Mouse (Mus musculus) gastrocnemius, adult 18-20 months (tissue): ENCODE measurements around the gene Ing2. TPM values are rescaled to one million over a fixed set of nuclear protein-coding genes. Genes with fewer than 3 reads are reported as not detected.

ENCODE experiments used
- DNase-seq: peaks from one replicate; pipeline ENCODE4 v3.0.0; 2021; ENCODE audit warnings: low spot score
- long read RNA-seq, 2 experiments: library from polyadenylated mRNA; stranded (forward); transcript quantifications; one replicate each; pipeline ENCODE4 v2.0.0; 2021
- total RNA-seq, 2 experiments: library from RNA; stranded (reverse); gene quantifications; 2 replicates each; pipeline ENCODE4 v1.2.3; 2021

Gene Ing2
- total RNA-seq: 10 to 100 TPM; 17.9 to 18.6 TPM
- long read RNA-seq, experiment 1, transcript Ing2-201 (2 exons, 2,812 nt): major isoform, 20 of 20 reads
- long read RNA-seq, experiment 1, partial matches to known transcripts: 0 of 20 reads
- long read RNA-seq, experiment 1, other reads (novel, unspliced or antisense): 0 of 20 reads
- long read RNA-seq, experiment 2, transcript Ing2-201 (2 exons, 2,812 nt): major isoform, 24 of 26 reads
- long read RNA-seq, experiment 2, partial matches to known transcripts: 0 of 26 reads
- long read RNA-seq, experiment 2, other reads (novel, unspliced or antisense): 2 of 26 reads

- peak; percentile 100 for DNase-seq
Measured at GRCm38 (mm10) chr8:47674777-47675710, at the start of gene Ing2. Gene Ing2 (minus strand): TSS chr8:47675556.

GRCm38 (mm10) chr8:47721609-47722008 is 46.3 kb upstream of the Ing2 start:
- no peak for DNase-seq

DNA sequence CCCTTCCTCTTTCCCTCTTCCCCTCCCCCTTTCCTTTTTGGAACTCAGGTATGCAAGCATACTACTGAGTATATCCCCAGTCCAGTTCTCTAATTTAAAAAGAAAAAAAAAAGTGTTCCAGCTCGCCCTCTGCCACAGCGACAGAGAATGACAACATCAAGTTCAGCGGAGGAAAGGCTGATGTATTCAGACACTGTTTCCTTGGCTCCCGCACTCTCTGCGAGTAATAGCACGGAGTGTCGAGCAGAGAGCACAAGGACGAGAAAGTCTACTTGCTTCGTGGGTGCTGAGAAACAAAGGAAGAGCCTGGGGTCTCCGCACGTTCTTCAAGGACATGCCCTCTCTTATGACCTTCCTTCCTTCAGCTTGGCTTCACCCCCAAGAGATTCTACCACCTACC is 43.3 kb upstream of the Ing2 start:
- no peak for DNase-seq

- peak; percentile 93 for DNase-seq
Measured at GRCm38 (mm10) chr8:47713761-47714745, 38.7 kb upstream of the Ing2 start, which contains the start of gene Cdkn2aip. Gene Cdkn2aip (minus strand): TSS chr8:47713932.

- no peak for DNase-seq
Measured at GRCm38 (mm10) chr8:47713171-47713663, 37.9 kb upstream of the Ing2 start.

DNA sequence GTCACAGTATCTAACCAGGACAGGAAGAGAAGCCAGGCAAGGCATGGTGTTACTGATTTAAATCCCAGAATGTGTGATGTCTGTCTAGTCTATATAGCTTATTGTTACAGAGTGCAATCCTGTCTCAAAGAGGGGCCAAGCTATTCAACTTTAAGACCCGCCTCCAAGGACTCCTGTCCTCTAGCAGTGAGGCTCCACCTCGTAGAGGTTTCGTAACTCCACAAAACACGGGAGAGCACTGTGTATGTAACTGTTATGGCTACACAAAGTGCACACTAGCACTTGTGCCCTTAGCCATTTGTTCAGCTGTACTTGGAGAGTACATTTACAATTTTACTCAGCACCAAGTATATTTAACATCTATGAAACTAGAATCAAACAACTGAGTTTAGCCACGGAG is 32.8 kb upstream of the Ing2 start:
- no peak for DNase-seq

GRCm38 (mm10) chr8:47706746-47707145 is 31.4 kb upstream of the Ing2 start:
- DNase-seq: no peak

- DNase-seq: no peak
Measured at GRCm38 (mm10) chr8:47702333-47702732, 27.0 kb upstream of the Ing2 start.

DNA sequence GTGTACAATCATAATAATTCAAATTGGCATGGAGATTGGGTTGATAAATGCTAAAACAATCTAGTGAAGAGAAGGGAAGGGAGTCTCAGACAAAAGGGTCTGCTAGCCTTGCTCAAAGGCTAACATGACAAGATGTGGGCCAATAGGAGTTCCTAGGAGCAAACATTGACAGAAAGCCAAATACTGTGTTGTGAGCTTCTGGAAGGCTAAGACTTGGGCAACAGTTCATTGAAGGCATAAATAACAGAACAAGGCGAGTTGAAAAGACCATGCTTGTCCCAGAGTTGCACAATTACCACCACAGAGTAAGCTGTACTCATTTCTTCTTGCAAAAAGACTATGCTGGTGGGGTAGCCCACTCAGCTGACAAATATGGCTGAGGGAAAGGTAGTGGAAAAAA is 22.3 kb upstream of the Ing2 start:
- no peak for DNase-seq

- DNase-seq: no peak
Measured at GRCm38 (mm10) chr8:47695431-47696105, 20.2 kb upstream of the Ing2 start.

DNA sequence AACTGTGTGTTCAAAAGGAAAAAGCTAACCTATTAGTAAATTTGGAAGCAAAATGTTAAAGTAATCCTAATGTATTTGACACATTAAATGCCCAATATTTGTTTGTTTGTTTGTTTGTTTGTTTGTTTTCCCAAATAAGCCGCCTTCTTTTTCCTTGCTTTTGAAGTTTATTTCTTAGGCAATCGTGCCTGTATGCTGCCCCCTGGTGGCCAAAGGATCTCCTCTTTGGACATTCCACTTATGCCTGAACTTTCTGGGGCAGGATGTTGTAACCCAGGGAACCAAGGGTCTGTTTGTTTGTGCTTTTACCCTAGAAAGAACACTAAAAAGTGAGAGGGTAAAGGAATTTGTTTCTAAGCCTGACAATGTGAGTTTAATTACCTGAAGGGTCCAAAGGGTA is 17.8 kb upstream of the Ing2 start:
- DNase-seq: peak; percentile 80

GRCm38 (mm10) chr8:47691831-47692230 is 16.5 kb upstream of the Ing2 start:
- DNase-seq: no peak

DNA sequence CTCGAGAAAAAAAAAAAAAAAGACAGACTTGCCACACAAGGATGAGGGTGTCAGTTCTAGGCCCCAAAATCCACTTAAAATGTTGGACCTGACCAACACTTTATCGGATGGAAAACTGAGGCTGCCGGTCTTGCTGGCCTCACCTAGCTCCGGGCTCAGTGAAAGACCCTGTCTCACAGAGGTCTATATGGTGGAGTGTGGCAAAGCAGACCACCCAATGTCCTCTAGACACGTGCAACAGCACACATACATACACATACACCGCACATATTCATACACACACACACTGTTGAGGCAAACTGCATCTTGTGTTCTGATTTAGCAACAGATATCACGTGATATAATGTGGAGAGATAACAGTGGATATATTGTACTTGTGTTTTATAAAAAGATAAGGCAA is 15.9 kb upstream of the Ing2 start:
- no peak for DNase-seq

GRCm38 (mm10) chr8:47690674-47691078 is 15.3 kb upstream of the Ing2 start:
- no peak for DNase-seq

DNA sequence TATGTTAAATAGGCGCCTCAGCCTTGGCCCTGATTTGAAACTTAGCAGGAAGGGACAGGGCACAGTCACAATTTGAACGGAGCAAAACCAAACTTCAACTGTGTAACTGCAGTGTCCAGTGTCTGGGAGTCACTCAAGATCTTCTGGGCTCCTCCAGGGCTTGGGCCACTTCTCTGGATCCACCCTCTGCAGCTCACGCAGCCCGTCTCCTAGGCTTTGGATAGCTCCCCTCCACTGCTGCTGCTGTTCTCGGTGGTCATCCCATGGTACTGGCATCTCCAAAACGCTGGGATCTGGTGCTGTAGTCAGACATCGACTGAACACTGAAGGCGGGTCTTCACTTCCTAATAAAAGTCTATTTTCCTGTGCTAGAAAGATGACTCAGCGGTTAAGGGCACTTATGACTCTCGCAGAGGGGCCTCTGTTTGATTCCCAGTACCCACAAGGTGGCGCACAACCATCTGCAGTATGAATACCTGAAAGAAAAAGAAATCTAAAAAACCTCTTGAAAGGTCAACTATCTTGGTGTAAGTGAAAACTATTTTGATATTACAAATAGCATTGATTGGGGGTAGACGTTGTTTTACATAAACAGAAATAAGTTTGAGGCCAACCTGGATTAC is 14.5 kb upstream of the Ing2 start:
- no peak for DNase-seq

GRCm38 (mm10) chr8:47684441-47684840 is 9.1 kb upstream of the Ing2 start:
- no peak for DNase-seq

DNA sequence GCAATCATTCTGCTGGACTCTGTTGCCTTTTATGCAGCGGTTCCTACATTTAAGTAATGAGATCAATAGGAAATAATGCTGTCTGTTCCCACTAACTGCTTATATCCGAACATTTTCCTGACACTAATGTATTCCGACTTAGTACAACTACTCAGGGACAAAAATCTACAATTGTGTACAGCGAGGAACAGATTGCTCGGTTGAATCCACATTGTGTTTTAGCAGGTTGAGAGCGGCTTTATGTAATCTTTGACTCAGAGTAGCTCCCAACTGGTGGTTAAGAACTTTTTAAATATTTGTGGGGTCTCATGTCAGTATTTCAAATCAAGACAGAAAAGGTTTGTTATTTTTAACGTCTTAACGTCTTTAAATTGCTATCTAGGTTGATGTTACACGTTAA is 8.6 kb upstream of the Ing2 start:
- no peak for DNase-seq

DNA sequence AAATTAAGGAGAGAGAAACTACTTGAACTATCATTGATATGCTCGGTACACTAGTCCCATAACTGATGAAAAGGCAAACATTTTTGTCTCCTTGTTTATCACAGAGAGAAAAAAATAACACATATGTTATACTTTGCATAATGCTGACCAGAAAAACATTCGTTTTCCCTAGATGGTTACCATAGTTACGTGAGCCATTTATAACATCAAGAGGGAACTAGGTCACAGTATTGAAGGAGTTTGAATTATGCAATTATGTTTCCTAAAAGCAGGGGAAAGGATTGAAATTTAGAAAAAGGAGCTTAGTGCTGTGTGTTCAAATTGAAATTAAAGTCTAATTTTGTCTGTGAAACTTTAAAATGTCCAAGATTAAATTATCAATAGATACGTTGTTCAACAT is 5.0 kb upstream of the Ing2 start:
- DNase-seq: no peak

GRCm38 (mm10) chr8:47679603-47680002 is 4.2 kb upstream of the Ing2 start:
- no peak for DNase-seq

DNA sequence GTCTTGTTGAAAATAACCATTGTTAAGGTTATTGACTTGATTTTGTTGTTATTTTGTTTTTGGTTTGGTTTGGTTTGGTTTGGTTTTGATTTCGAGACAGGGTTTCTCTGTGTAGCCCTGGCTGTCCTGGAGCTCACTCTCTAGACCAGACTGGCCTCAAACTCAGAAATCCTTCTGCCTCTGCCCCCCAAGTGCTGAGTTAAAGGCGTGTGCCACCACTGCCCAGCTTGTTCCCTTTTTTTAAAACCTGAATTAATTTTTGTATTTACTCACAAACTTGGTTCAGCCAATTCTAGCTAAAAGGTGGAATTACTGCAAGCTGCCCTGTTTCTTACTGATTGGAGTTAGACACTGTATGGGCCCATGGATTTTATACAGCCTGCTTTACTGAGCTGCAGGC is 1.3 kb upstream of the Ing2 start:
- DNase-seq: no peak
